Mouse (Mus musculus): Measurements from ENCODE around the gene Nrip1. TPM values are rescaled to one million over a fixed set of nuclear protein-coding genes. Genes with fewer than 3 reads are reported as not detected.
"Not testable (repeated sequence)": the region's sequence is repeated elsewhere in the genome, so short reads cannot be mapped to it uniquely, and the experiment has no call there.

The Nrip1 gene
- total RNA-seq (2021), result 10 to 100 TPM; 45.2 to 64.7 TPM
- long read RNA-seq, experiment 1, full-length matches to known transcripts, result 5 of 16 reads
- long read RNA-seq, experiment 1, partial matches to known transcripts, result 2 of 16 reads
- long read RNA-seq, experiment 1, other reads (novel, unspliced or antisense), result 9 of 16 reads
- long read RNA-seq, experiment 2, partial matches to known transcripts, result 0 of 5 reads
- long read RNA-seq, experiment 2, other reads (novel, unspliced or antisense), result 5 of 5 reads

- peak; percentile 74 for DNase-seq
Measured at GRCm38 (mm10) chr16:76373671-76374091, at the start of gene Nrip1. Gene Nrip1, minus strand, starts transcription at chr16:76373827.

GRCm38 (mm10) chr16:76422531-76422930 lies 48.9 kb upstream of the Nrip1 start:
- no peak for DNase-seq

- DNase-seq, result no peak
Measured at GRCm38 (mm10) chr16:76419849-76420248, 46.2 kb upstream of the Nrip1 start.

- no peak for DNase-seq
Measured at GRCm38 (mm10) chr16:76416477-76416876, 42.9 kb upstream of the Nrip1 start.

GRCm38 (mm10) chr16:76416060-76416438 lies 42.4 kb upstream of the Nrip1 start:
- DNase-seq, result no peak

GRCm38 (mm10) chr16:76415407-76416059 lies 41.9 kb upstream of the Nrip1 start:
- DNase-seq, result no peak

GRCm38 (mm10) chr16:76414528-76414927 lies 40.9 kb upstream of the Nrip1 start:
- DNase-seq, result peak; percentile 38

- DNase-seq, result peak; percentile 14
Measured at GRCm38 (mm10) chr16:76413581-76413980, 40.0 kb upstream of the Nrip1 start.

- no peak for DNase-seq
Measured at GRCm38 (mm10) chr16:76409355-76409722, 35.7 kb upstream of the Nrip1 start.

GRCm38 (mm10) chr16:76408696-76409354 lies 35.2 kb upstream of the Nrip1 start:
- no peak for DNase-seq

GRCm38 (mm10) chr16:76408241-76408640 lies 34.6 kb upstream of the Nrip1 start:
- DNase-seq, result no peak

- no peak for DNase-seq
Measured at GRCm38 (mm10) chr16:76407321-76407920, 33.8 kb upstream of the Nrip1 start.

GRCm38 (mm10) chr16:76406897-76407296 lies 33.3 kb upstream of the Nrip1 start:
- DNase-seq, result peak; percentile 7

- no peak for DNase-seq
Measured at GRCm38 (mm10) chr16:76406319-76406718, 32.7 kb upstream of the Nrip1 start.

- DNase-seq, result not testable (repeated sequence)
Measured at GRCm38 (mm10) chr16:76403305-76403704, 29.7 kb upstream of the Nrip1 start.

- DNase-seq, result peak; percentile 21
Measured at GRCm38 (mm10) chr16:76396512-76396911, 22.9 kb upstream of the Nrip1 start.

GRCm38 (mm10) chr16:76393267-76393666 lies 19.6 kb upstream of the Nrip1 start:
- no peak for DNase-seq

GRCm38 (mm10) chr16:76386496-76386895 lies 12.9 kb upstream of the Nrip1 start:
- no peak for DNase-seq

GRCm38 (mm10) chr16:76386071-76386470 lies 12.4 kb upstream of the Nrip1 start:
- no peak for DNase-seq

GRCm38 (mm10) chr16:76377211-76377610 lies 3.6 kb upstream of the Nrip1 start:
- DNase-seq, result no peak

- no peak for DNase-seq
Measured at GRCm38 (mm10) chr16:76376661-76377060, 3.0 kb upstream of the Nrip1 start.

GRCm38 (mm10) chr16:76372941-76373561 lies 576 bp downstream of the Nrip1 start:
- peak; percentile 94 for DNase-seq

Data from adrenal gland, postnatal 10 days (tissue).